ENCODE assay signal across 29 mouse cellular contexts in the genomic region with DNA sequence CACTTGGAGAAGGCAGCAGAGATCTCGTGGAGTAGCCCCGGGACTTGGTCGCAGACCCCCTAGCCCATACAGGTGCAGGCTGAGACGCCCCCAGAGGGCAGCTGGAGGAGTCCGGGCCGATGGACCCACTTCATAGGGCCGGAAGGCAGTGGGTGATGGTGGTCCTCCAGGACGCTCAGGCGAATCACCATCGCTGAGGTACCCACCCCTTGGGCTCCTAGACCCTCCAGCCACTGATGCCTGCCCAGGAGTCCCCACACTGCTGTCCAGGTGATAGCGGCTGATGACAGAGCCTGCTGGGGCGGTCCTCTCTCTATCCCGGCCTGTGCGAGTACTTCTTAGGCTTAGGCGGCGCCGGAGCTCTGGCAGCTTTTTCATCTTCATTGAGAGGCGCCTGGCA. TPM values are rescaled to one million over a fixed set of nuclear protein-coding genes. Genes with fewer than 3 reads are reported as not detected.
"Had no signal": no experiment of that assay in that cellular context is flagged by ENCODE, and none has a peak within 500 bp of the region (broad histone marks: within the 10 kb centered on the region; RNA-seq: fewer than 3 reads in every experiment).

No protein-coding gene starts in this region.

- DNase-seq: kidney, adult 11 months; kidney, adult 8-10 months; kidney, postnatal 10 days; kidney, postnatal 36 days; layer of hippocampus, postnatal 36 days; liver; lung, adult 18-20 months; lung, postnatal 10 days; lung, postnatal 36 days; midbrain, embryonic 14.5 days; right cerebral cortex, adult 18-20 months; right cerebral cortex, postnatal 14 days; right cerebral cortex, postnatal 4 days had no signal

- H3K27ac ChIP-seq: left cerebral cortex, adult 2 months; limb, embryonic 12.5 days; liver, embryonic 12.5 days; liver, embryonic 15.5 days; midbrain, embryonic 10.5 days; neural tube, embryonic 12.5 days; neural tube, embryonic 15.5 days; stomach, postnatal 0 days had no signal

- H3K4me1 ChIP-seq: liver, embryonic 15.5 days had no signal

- H3K4me3 ChIP-seq: left cerebral cortex, adult 2 months; limb, embryonic 12.5 days; liver, embryonic 12.5 days; liver, embryonic 15.5 days; megakaryocyte, embryonic 14.5 days; neural tube, embryonic 12.5 days; neural tube, embryonic 15.5 days had no signal

- H3K4me2 ChIP-seq: liver, embryonic 12.5 days; liver, embryonic 15.5 days; neural tube, embryonic 12.5 days had no signal

- H3K36me3 ChIP-seq: liver, embryonic 15.5 days had no signal

- ATAC-seq: liver, embryonic 12.5 days had no signal

- H3K9ac ChIP-seq: limb, embryonic 12.5 days; liver, embryonic 12.5 days; liver, embryonic 15.5 days; neural tube, embryonic 12.5 days; neural tube, embryonic 15.5 days had no signal

- H3K9me3 ChIP-seq: kidney, embryonic 15.5 days; limb, embryonic 12.5 days; liver, embryonic 12.5 days; liver, embryonic 15.5 days; lung, embryonic 15.5 days; megakaryocyte, embryonic 14.5 days; midbrain, embryonic 10.5 days; neural tube, embryonic 12.5 days; neural tube, embryonic 15.5 days had no signal

- H3K27me3 ChIP-seq: kidney, embryonic 15.5 days; limb, embryonic 12.5 days; lung, embryonic 15.5 days; neural tube, embryonic 12.5 days had no signal

RNA-seq across cellular contexts. Expression of a gene that starts 28.6 kb away (rescaled TPM):
- total RNA-seq: layer of hippocampus, adult 8-10 months; layer of hippocampus, postnatal 10 days; layer of hippocampus, postnatal 36 days; left cerebral cortex, adult 2 months; left cerebral cortex, postnatal 10 days; left cerebral cortex, postnatal 36 days had no signal
- polyA plus RNA-seq: kidney, embryonic 15.5 days; limb, embryonic 12.5 days; liver, embryonic 12.5 days; liver, embryonic 15.5 days; lung, embryonic 15.5 days; midbrain, embryonic 10.5 days; midbrain, embryonic 14.5 days; neural tube, embryonic 12.5 days; neural tube, embryonic 15.5 days; stomach, embryonic 14.5 days; stomach, postnatal 0 days had no signal
